Mouse (Mus musculus) layer of hippocampus, adult 9-11 months (tissue): ENCODE measurements around the gene Wee2.
A peak's percentile ranks its signal among the peaks of the same experiment; 100 is the strongest.

Experiments
- DNase-seq: peaks from one replicate; pipeline ENCODE4 v3.0.0; 2022

Wee2 gene

GRCm38 (mm10) chr6:40436047-40436483 lies 2.8 kb upstream of the Wee2 start, which contains the start of gene E330009J07Rik:
TSS of gene E330009J07Rik (minus strand) at chr6:40436135.
- DNase-seq = peak; percentile 73

DNA sequence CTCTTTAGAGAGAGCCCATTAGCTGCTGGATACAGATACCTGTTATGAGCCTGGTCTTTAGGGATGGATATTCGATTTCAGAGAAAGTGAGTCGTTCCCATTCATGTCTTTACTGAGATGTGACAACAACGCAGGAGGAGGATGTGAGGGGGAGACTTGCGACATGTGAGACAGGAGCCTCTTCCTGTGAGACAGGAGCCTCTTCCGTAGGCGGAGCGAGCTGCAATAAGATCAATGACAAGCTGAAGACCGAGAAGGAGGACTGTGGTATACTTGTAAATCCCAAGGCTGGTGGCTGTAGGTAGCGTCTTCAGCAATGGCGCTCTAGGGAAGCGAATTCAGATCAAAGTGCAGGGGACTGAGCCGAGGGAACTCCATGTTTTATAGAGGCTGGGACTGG lies 843 bp downstream of the Wee2 start:
- no peak for DNase-seq

- DNase-seq = no peak
These were observed 2.4 kb downstream of the Wee2 start for GRCm38 (mm10) chr6:40441276-40441675.

GRCm38 (mm10) chr6:40441755-40442154 lies 2.9 kb downstream of the Wee2 start:
- DNase-seq = no peak

GRCm38 (mm10) chr6:40443281-40443928 lies 4.5 kb downstream of the Wee2 start:
- DNase-seq = no peak

DNA sequence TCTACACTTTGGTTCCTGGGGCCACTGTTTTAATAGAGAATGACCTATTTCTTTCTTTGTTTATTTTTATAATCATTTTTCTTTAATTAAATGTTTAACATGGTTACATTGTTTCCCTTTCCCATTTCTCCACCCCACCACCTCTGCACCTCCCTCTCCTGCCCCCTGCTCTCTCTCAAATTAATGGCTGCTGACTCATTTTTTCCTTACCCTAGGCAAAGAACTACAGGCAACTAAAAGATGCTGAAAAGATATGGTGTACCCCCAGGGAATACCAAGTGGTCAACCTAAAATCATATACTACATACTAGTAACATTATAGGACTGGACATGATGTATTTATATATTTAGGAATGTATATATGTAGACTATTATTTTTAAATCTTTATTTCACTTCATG lies 9.7 kb downstream of the Wee2 start:
- no peak for DNase-seq

DNA sequence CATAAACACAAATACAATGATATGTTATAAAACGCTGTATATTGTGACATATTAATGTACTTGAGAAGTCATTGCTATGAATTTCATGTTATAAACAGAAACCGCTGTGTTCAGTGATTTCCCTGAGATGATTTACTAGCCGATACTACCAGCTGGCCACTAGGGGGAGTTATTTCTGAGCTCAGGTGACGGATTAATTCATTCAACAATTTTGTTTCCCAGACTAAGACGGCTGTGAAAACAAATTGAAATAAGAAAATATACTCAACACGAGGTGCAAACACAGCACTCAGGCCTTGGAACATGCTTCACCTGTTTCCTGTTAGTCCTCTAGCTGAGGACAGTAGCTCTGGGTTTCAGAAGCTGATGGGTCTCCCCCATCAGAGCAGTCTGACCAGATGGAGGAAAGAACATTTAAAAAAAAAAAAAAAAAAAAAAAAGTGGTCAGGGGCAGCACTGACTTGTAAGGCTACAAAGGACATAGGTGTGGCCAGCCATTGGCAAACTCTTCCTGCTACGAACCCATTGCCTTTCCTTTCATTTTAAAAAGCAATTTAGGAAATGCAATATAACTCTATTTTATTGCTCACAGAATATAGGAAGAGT lies 15.7 kb downstream of the Wee2 start:
- DNase-seq = no peak

GRCm38 (mm10) chr6:40465710-40466109 lies 26.8 kb downstream of the Wee2 start:
- no peak for DNase-seq

- DNase-seq = peak; percentile 92
These were observed 32.2 kb downstream of the Wee2 start, which contains the start of gene Ssbp1 for GRCm38 (mm10) chr6:40470916-40471719. TSS of gene Ssbp1 (plus strand) at chr6:40471352.

DNA sequence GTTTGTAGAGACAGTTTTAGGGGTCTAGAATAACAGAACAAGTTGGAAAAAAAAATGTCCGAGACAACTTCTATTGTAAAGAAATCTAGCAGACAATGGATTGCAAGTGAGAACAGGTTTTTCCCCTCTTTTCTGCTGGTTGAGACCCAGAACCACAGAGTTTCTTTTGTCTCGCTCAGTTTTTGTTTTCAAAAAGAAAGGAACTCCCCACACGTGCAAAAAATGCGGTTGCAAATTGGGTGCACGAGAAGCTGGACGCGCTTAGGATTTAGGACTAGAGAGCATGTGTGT lies 32.8 kb downstream of the Wee2 start:
- DNase-seq = no peak

DNA sequence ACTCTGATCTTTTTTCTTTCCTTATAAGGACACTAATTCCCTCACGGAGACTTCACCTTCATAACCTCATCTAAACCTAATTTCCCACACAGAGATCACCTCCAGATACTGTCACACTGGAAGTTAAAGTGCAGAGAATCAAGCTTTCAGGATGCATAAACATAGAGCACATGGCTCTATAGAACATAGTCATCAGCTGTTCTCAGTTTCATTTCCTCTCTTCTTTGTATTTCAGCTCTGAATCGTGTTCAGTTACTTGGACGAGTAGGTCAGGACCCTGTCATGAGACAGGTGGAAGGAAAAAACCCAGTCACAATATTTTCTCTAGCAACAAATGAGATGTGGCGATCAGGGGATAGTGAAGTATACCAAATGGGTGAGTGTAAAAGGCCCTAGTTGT lies 37.2 kb downstream of the Wee2 start:
- no peak for DNase-seq

DNA sequence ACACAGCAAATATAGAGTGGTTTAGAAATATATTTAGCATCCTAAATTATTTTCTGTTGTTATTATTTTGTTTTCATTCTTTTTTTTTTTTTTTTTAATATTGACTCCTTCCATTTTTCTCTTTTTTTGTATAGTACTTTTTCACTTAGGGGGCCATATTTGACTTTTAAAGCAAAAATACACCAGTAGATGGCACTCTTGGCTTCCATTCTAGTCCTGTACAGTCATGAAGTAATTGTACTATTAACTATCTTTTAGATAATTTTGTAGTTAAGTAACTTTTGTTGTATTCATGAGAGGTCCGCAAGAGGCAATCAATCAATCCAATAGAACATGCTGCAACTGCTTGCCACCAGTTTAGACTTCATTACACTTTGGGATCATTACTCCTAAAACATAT lies 40.8 kb downstream of the Wee2 start:
- DNase-seq = no peak

DNA sequence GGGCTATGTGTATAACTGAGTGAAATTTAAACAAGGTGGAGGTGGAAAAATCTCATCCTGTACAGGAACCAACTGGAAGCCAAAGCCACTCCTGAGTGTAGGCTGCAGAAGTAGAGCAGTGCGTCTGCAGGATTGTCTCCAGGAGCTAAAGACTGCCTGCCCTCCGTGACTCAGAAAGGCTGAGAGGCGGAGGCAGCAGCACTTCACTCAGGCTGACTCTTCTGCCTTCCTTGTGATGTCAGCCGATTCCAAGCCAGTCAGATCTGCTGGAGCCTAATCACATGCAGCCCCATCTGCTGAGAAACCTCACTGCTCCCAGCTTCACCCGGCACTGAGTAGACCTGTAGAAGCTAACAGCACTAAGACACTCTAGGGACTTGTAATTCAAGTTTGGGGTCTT lies 43.4 kb downstream of the Wee2 start:
- DNase-seq = no peak

- DNase-seq = no peak
These were observed 52.0 kb downstream of the Wee2 start, which contains the start of gene Tas2r137 for GRCm38 (mm10) chr6:40490933-40491332. TSS of gene Tas2r137 (plus strand) at chr6:40491233.

DNA sequence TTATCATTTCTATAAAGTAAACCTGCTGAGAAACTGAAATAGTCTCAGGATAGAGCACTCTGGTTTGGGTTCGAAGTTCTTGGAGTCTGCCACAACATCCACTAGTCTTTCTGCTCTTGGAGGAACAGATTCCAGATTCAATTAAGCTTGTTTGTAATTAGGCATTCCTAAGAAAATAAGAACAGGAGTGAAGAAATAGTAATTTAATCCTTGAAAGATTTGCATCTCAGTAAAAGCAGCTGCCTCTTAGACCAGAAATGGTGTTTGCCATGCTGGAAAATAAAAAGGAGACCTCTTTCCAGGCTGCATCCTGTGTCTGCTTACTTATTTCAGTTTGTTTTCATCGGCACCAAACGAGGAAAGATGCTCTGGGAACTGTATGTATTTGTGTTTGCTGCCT lies 54.3 kb downstream of the Wee2 start, which contains the start of gene Tas2r108:
Tas2r108 (plus strand) TSS at position 301 of the 400 bp plus-strand sequence.
- DNase-seq = no peak
